Mouse (Mus musculus) liver, embryonic 12.5 days (tissue): ENCODE data around the gene Tmem81. TPM values are rescaled to one million over a fixed set of nuclear protein-coding genes. Genes with fewer than 3 reads are reported as not detected.
A peak's percentile ranks its signal among the peaks of the same experiment; 100 is the strongest.
"Not testable (repeated sequence)": the region's sequence is repeated elsewhere in the genome, so short reads cannot be mapped to it uniquely, and the experiment has no call there.

Source experiments
- ATAC-seq: fragments of 200-750 bp; cut with Nextera tagmentation; 2 replicates; pipeline ENCODE4 v1.8.0; 2017; ENCODE audit warnings: moderate number of reproducible peaks, mild to moderate bottlenecking, moderate library complexity
- H3K27ac ChIP-seq: fragments of 300-500 bp; sonication (generic); 2 replicates; pipeline ENCODE4 v1.5.1; 2016; ENCODE audit warnings: mild to moderate bottlenecking
- H3K27me3 ChIP-seq: fragments of 300-500 bp; sonication (generic); replicated peaks from 2 replicates; pipeline ENCODE4 v1.6.1; 2016; ENCODE audit warnings: mild to moderate bottlenecking, moderate library complexity
- H3K36me3 ChIP-seq: fragments of 300-500 bp; sonication (generic); 2 replicates; pipeline ENCODE4 v1.6.1; 2016; ENCODE audit warnings: mild to moderate bottlenecking, moderate library complexity
- H3K4me1 ChIP-seq: fragments of 300-500 bp; sonication (generic); 2 replicates; pipeline ENCODE4 v1.6.1; 2016
- H3K4me2 ChIP-seq: fragments of 300-500 bp; sonication (generic); 2 replicates; pipeline ENCODE4 v1.6.1; 2016; ENCODE audit warnings: mild to moderate bottlenecking, moderate library complexity
- H3K4me3 ChIP-seq: fragments of 300-500 bp; sonication (generic); 2 replicates; pipeline ENCODE4 v1.5.1; 2016; ENCODE audit warnings: mild to moderate bottlenecking, moderate library complexity
- H3K9ac ChIP-seq: fragments of 300-500 bp; sonication (generic); 2 replicates; pipeline ENCODE4 v1.6.1; 2016; ENCODE audit warnings: mild to moderate bottlenecking, moderate library complexity
- H3K9me3 ChIP-seq: fragments of 300-500 bp; sonication (generic); replicated peaks from 2 replicates; pipeline ENCODE4 v1.6.1; 2016; ENCODE audit warnings: mild to moderate bottlenecking, moderate library complexity
- WGBS: fragments of 180-500 bp; shearing (Covaris S2); methylation state at CpG from one replicate; pipeline ENCODE4 v1.1.7; 2016; ENCODE audit not compliant: insufficient replicate concordance; 5-methylcytosine and 5-hydroxymethylcytosine counted together
- polyA plus RNA-seq: library from polyadenylated mRNA; unstranded; fragments of >200 nt; fragmentation: Nextera tagmentation; extraction: Ambion mirVana; gene quantifications from 2 replicates; pipeline ENCODE4 v1.2.1, GENCODE M21; 2016

Gene Tmem81
- polyA plus RNA-seq: 1.5 and 1.7 TPM in 2 replicates

DNA sequence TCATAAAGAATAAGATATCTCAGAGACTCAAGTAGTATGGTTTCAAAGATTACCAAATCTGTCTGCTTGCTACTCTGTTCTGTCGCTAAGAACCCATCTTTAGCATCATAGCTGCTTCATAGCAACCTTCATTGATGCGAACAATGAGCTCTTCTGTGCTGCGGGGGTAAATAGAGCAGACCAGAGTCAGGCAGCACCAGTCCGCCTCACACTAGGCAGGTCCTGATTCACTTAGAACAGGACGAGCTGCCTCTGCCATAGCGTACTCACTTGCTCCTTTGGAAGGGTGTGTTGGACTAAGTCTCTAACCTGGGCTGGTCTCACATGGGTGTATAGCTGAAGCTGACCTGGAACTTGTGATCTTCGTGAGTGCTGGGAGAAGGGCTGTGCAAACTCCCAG, at the start of gene Tmem81:
Tmem81 (plus strand) TSS at position 173 of the 400 bp plus-strand sequence.
- Histone ChIP-seq H3K9ac (no peak within 1 kb of the TSS), H3K27me3 (no peaks in the 10 kb centered on the region; the same call in 1 of the 2 replicates), H3K4me2 (no peak within 1 kb of the TSS), H3K27ac (no peak within 1 kb of the TSS), H3K9me3 (no peaks in the 10 kb centered on the region), H3K36me3 (peaks cover 74% of the 10 kb centered on the region), H3K4me3 (no peak within 1 kb of the TSS), H3K4me1 (no peaks in the 10 kb centered on the region)
- 92% methylated on average over 7 of the region's 7 CpGs for WGBS
- no peak for ATAC-seq

GRCm38 (mm10) chr1:132464651-132465050, 41.4 kb upstream of the Tmem81 start:
- H3K36me3 ChIP-seq: peaks cover 58% of the 10 kb centered on the region
- H3K9ac ChIP-seq: no peak overlapping the region
- no peak overlapping the region for H3K4me2 ChIP-seq
- no peaks in the 10 kb centered on the region for H3K27me3 ChIP-seq
- no peaks in the 10 kb centered on the region for H3K4me1 ChIP-seq
- 78% methylated on average over 5 of the region's 5 CpGs for WGBS
- no peak overlapping the region for H3K27ac ChIP-seq
- H3K4me3 ChIP-seq: no peak overlapping the region
- no peaks in the 10 kb centered on the region for H3K9me3 ChIP-seq
- ATAC-seq: no peak

DNA sequence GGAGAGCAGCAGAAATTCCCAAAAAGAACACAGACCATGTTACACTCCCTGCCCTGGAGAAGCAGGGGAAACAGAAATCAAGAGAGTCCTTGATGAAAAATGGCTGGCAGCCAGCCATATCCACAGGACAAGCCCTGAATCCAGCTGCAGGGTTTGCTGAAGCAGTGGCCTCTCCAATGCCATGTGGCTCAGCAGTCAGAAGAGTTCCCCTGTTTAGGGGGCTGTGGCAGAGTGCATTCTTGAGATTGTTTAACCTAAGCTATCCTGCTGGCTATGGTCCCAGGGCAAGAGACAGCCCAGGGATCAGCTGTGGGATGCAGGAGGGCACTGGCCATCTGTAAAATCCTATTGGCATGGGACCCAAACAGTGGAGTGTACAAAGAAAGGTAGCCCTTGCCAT, 37.1 kb upstream of the Tmem81 start:
- Histone ChIP-seq H3K4me3 (no peak overlapping the region), H3K4me1 (peaks cover 7% of the 10 kb centered on the region; the same call in 1 of the 2 replicates), H3K9ac (no peak overlapping the region), H3K27me3 (no peaks in the 10 kb centered on the region), H3K4me2 (no peak overlapping the region), H3K36me3 (peaks cover 26% of the 10 kb centered on the region), H3K27ac (no peak overlapping the region), H3K9me3 (no peaks in the 10 kb centered on the region)
- no peak for ATAC-seq

- Histone ChIP-seq H3K4me1 (peaks cover 10% of the 10 kb centered on the region), H3K27ac (no peak overlapping the region), H3K36me3 (peaks cover 20% of the 10 kb centered on the region), H3K4me3 (no peak overlapping the region), H3K27me3 (no peaks in the 10 kb centered on the region), H3K9me3 (no peaks in the 10 kb centered on the region), H3K4me2 (no peak overlapping the region), H3K9ac (no peak overlapping the region)
- 85% methylated on average over 7 of the region's 7 CpGs for WGBS
- no peak for ATAC-seq
These were observed 36.5 kb upstream of the Tmem81 start for GRCm38 (mm10) chr1:132469519-132469918.

GRCm38 (mm10) chr1:132470031-132470430, 36.0 kb upstream of the Tmem81 start:
- peaks cover 12% of the 10 kb centered on the region for H3K4me1 ChIP-seq
- not testable (repeated sequence) for H3K27ac ChIP-seq, H3K27me3 ChIP-seq, ATAC-seq, H3K9ac ChIP-seq, H3K4me2 ChIP-seq, H3K9me3 ChIP-seq, H3K4me3 ChIP-seq
- peaks cover 15% of the 10 kb centered on the region for H3K36me3 ChIP-seq
- 85% methylated on average over 1 of the region's 1 CpGs for WGBS

DNA sequence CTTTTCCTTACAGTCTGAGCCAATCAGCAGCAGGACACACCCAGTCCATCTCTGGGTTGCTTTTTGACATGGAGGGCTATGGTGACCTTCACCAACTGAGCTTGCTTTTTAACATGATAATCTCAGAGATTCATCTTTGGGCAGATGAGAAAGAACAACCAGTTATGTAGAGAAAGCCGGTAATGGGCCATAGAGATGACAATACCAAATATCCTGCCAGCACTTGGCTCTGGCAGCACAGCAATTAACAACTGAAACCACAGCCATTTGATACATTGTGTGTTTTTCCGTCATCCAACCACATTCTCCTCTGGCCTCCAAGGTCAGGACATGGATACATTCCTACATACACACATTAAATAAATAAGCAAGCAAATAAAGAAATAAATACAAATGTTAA, 35.0 kb upstream of the Tmem81 start:
- 79% methylated on average over 2 of the region's 2 CpGs for WGBS
- ATAC-seq: no peak
- Histone ChIP-seq H3K4me3 (no peak overlapping the region), H3K4me2 (no peak overlapping the region), H3K27me3 (no peaks in the 10 kb centered on the region), H3K4me1 (peaks cover 20% of the 10 kb centered on the region), H3K27ac (no peak overlapping the region), H3K9me3 (no peaks in the 10 kb centered on the region), H3K36me3 (peaks cover 9% of the 10 kb centered on the region), H3K9ac (no peak overlapping the region)

DNA sequence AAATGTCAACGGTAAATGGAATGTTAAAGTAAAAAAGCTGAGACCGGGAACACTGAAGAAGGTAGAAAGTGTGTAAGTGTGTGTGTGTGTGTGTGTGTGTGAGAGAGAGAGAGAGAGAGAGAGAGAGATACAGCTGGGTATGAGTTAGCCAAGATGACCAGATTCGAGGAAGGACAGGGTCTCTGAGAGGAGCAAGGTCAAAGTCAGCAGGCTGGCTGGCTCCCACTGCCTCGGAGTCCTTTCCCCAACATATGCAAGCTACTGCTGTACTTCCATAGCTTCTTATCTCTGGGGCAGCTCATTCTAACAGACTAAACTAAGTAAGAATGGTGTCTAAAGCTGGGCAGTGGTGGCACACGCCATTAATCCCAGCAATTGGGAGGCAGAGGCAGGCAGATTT, 34.5 kb upstream of the Tmem81 start:
- Histone ChIP-seq H3K27me3 (no peaks in the 10 kb centered on the region), H3K4me2 (no peak overlapping the region), H3K9me3 (no peaks in the 10 kb centered on the region), H3K9ac (no peak overlapping the region), H3K27ac (no peak overlapping the region), H3K4me3 (no peak overlapping the region), H3K36me3 (peaks cover 8% of the 10 kb centered on the region), H3K4me1 (peaks cover 25% of the 10 kb centered on the region)
- no peak for ATAC-seq
- 79% methylated on average over 5 of the region's 5 CpGs for WGBS

GRCm38 (mm10) chr1:132472537-132472936, 33.5 kb upstream of the Tmem81 start:
- H3K4me2 ChIP-seq: no peak overlapping the region
- no peaks in the 10 kb centered on the region for H3K27me3 ChIP-seq
- no peak for ATAC-seq
- H3K4me3 ChIP-seq: no peak overlapping the region
- H3K9ac ChIP-seq: no peak overlapping the region
- no peak overlapping the region for H3K27ac ChIP-seq
- peaks cover 26% of the 10 kb centered on the region for H3K4me1 ChIP-seq
- H3K36me3 ChIP-seq: no peaks in the 10 kb centered on the region
- WGBS: 45% methylated on average over 5 of the region's 5 CpGs
- no peaks in the 10 kb centered on the region for H3K9me3 ChIP-seq

DNA sequence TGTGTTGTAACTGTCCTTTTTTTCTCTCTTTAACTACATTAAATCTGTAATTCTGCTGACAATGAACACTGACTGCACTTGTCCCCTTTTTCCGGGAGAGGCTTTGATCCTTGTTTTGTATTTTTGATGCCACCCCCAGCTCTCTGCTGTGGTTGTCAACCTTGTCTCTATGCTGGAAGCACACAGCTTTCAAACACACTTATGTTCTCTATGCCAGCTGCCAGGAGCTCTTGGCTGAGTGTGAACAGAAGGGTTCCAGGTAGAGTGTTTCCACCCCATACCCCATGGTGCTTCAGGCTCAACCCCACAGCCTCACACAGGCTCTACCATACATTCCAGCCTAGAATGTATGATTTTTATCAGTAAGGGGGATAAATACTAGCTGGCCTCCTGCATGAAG, 31.5 kb upstream of the Tmem81 start:
- H3K4me1 ChIP-seq: peaks cover 43% of the 10 kb centered on the region
- ATAC-seq: no peak
- no peaks in the 10 kb centered on the region for H3K27me3 ChIP-seq
- no peak overlapping the region for H3K4me3 ChIP-seq
- H3K4me2 ChIP-seq: no peak overlapping the region
- no peaks in the 10 kb centered on the region for H3K9me3 ChIP-seq
- no peak overlapping the region for H3K9ac ChIP-seq
- WGBS: 88% methylated on average over 1 of the region's 1 CpGs
- no peaks in the 10 kb centered on the region for H3K36me3 ChIP-seq
- H3K27ac ChIP-seq: no peak overlapping the region

- Histone ChIP-seq H3K4me3 (peak overlapping the region; percentile 92), H3K27me3 (no peaks in the 10 kb centered on the region), H3K27ac (peak overlapping the region; percentile 69), H3K9me3 (no peaks in the 10 kb centered on the region), H3K36me3 (0 out of 2 replicates have a peak, but pooled peaks cover 2% of the 10 kb centered on the region), H3K9ac (peak overlapping the region; percentile 86), H3K4me2 (peak overlapping the region; percentile 84), H3K4me1 (peaks cover 49% of the 10 kb centered on the region)
- WGBS: 2% methylated on average over 9 of the region's 9 CpGs
- peak; percentile 67 for ATAC-seq
These were observed 29.5 kb upstream of the Tmem81 start for GRCm38 (mm10) chr1:132476575-132476927.

DNA sequence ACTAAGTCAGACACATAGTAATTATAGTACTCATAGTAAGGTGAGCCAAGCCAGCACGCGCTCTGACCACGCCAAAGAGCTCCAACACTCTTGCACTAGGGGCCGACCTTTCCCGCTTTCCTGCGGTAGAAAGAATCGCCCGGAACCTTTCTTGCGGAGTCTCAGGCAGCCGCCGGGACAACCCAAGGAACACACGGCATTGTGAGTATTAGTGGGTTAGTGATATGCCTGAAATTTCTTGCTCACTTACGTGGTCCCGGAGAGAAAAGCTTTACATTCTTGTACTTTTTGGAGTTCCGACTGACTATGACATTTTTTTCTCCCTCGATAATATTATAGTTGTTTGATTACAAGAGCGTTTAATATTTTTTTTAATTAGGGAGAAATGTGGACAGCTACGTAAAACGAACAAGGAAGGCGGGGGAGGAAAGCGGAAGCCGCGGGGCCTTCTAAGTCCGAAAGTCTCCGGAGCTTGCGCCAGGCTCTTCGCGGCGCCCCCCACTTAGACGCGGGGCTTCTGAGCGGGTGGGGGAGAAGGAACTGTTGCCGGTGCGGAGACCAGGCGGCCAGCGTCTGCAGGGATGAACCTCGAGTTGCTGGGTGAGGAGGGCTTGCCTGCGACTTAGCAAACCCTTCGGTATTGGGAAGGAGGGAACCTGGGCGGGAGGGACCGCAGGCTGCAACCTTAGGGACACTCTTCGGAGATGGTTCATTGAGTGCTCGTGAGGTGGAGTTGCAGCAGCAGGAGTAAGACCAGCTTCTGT, 28.9 kb upstream of the Tmem81 start, which contains the start of gene Rbbp5:
Rbbp5 (plus strand) TSS at position 438 of the 764 bp plus-strand sequence.
- under 1% methylated on average over 43 of the region's 43 CpGs for WGBS
- Histone ChIP-seq H3K9me3 (no peaks in the 10 kb centered on the region), H3K36me3 (0 out of 2 replicates have a peak, but pooled peaks cover 2% of the 10 kb centered on the region), H3K4me3 (peak within 1 kb of the TSS; percentile 92), H3K27ac (peak within 1 kb of the TSS; percentile 69), H3K27me3 (no peaks in the 10 kb centered on the region), H3K4me1 (peaks cover 49% of the 10 kb centered on the region), H3K4me2 (peak within 1 kb of the TSS; percentile 84), H3K9ac (peak within 1 kb of the TSS; percentile 86)
- peak; percentile 89 for ATAC-seq

DNA sequence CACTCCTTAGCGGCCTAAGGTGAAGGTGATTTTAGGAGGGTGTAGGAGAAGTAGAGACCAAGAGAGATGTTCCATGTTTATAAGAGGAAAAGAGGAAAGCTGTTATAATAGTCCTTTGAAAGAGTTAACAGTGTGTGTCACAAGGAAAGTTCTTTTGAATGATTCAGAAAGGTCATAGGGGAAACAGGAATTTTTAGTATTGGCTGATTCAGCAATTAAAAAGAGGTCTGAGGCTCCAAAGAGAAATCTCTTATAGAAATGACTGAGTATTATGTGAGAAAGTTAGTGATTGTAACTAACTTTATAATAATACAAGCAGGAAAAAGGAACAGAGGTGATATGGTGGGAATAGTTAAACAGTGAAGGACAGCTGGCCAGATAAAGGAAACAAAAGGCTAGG, 26.6 kb upstream of the Tmem81 start:
- H3K4me2 ChIP-seq: no peak overlapping the region
- H3K27me3 ChIP-seq: no peaks in the 10 kb centered on the region
- H3K9ac ChIP-seq: no peak overlapping the region
- ATAC-seq: no peak
- H3K4me1 ChIP-seq: peaks cover 44% of the 10 kb centered on the region
- H3K27ac ChIP-seq: no peak overlapping the region
- H3K36me3 ChIP-seq: peaks cover 14% of the 10 kb centered on the region
- no peaks in the 10 kb centered on the region for H3K9me3 ChIP-seq
- WGBS: 79% methylated on average over 1 of the region's 1 CpGs
- no peak overlapping the region for H3K4me3 ChIP-seq

- H3K27me3 ChIP-seq: no peaks in the 10 kb centered on the region
- no peak overlapping the region for H3K27ac ChIP-seq
- H3K4me1 ChIP-seq: peaks cover 27% of the 10 kb centered on the region
- no peak overlapping the region for H3K4me3 ChIP-seq
- 80% methylated on average over 2 of the region's 2 CpGs for WGBS
- no peak overlapping the region for H3K9ac ChIP-seq
- H3K36me3 ChIP-seq: peaks cover 34% of the 10 kb centered on the region
- no peaks in the 10 kb centered on the region for H3K9me3 ChIP-seq
- no peak overlapping the region for H3K4me2 ChIP-seq
- no peak for ATAC-seq
These were observed 24.4 kb upstream of the Tmem81 start for GRCm38 (mm10) chr1:132481619-132482018.
